Mouse (Mus musculus): ENCODE results near the gene Pygo1. TPM values are rescaled to one million over a fixed set of nuclear protein-coding genes. Genes with fewer than 3 reads are reported as not detected.
A peak's percentile ranks its signal among the peaks of the same experiment; 100 is the strongest.

Gene Pygo1
- 1.5 and 1.7 TPM in 2 replicates for polyA plus RNA-seq (2015; fragmentation: Nextera tagmentation; extraction: Ambion mirVana)

DNA sequence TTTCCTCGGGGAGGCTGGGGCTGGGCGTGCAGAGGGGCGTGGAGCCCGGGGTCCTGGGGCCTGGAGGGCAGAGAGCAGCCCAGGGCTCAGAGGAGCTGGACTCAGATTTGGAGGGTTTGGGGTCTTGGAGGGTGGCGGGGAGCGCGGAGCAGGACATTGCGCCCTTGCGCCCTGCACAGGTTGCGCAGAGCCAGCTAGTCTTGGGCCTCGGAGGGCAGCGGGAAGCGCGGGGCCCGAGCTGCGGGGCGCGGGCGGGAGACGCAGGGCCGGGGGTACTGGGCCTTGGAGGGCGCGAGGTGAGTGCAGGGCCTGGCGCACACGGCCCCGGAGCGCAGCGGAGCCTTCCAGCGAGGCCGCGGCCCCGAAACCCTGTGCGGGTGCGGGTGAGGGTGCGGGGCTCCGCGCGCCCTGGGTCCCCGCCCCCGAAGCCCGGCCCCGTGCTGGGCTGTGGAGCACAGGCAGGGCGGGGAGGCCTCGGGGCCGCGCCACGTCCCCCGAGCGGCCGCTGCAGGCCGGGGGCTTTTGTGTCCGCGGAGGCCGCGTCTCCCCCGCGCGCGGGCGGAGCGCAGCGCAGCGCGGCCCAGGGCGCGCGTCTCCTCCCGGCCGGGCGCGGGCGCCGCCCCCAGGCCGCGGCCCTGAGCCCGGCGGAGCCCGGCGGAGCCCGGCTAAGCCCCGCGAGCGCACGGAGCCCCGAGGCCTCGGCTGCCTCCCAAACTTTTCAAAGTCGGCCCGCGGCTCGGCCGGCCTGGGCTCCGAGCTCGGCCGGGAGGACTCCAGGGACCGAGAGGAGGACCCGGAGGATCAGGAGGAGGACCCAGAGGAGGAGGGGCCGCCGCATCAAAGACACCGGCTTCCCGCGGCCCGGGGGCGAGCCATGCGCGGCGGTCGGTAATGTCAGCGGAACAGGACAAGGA lies at the start of gene Pygo1:
Pygo1 (plus strand) TSS at position 625 of the 914 bp plus-strand sequence.
- H3K36me3 ChIP-seq (ENCODE audit: control insufficient read depth, insufficient read depth, low read length), result no peaks in the 10 kb centered on the region
- peak within 1 kb of the TSS; percentile 92 for H3K4me2 ChIP-seq (ENCODE audit: low read depth, low read length)
- no peaks in the 10 kb centered on the region for H3K9me3 ChIP-seq (ENCODE audit: control insufficient read depth, low read length)
- H3K27me3 ChIP-seq (replicated peaks; ENCODE audit: control insufficient read depth, insufficient read depth, low read length), result peaks cover 5% of the 10 kb centered on the region; the same call in 1 of the 2 replicates
- WGBS, result under 1% methylated on average over 92 of the region's 108 CpGs
- peak within 1 kb of the TSS; percentile 75 for H3K4me3 ChIP-seq (ENCODE audit: low read length)
- H3K9ac ChIP-seq (ENCODE audit: low read depth, low read length), result peak within 1 kb of the TSS; percentile 85
- H3K27ac ChIP-seq (ENCODE audit: low read length), result peak within 1 kb of the TSS; percentile 80
- H3K4me1 ChIP-seq (ENCODE audit: control insufficient read depth, insufficient read depth, low read length), result peaks cover 9% of the 10 kb centered on the region; the same call in 1 of the 2 replicates
- ATAC-seq, result peak; percentile 89

DNA sequence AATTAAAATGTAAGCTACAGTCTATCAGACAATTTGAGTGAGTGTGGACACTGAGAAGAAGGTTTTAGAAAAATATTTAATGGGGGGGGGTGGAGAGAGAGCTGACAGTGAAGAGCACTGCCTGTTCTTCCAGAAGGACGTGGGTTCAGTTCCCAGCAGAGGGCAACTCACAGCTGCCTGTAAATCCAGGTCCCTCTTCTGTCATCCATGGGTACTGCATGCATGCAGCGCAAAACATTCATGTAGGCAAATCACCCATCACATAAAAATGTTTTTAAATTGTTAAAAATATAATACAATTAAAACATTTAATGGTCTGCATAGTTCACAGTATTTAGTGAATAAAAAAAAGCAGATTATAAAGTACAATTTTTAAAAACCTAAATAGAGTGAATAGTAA lies 49.6 kb upstream of the Pygo1 start:
- Histone ChIP-seq H3K4me1 (ENCODE audit: control insufficient read depth, insufficient read depth, low read length) (peaks cover 27% of the 10 kb centered on the region), H3K4me2 (ENCODE audit: low read depth, low read length) (no peak overlapping the region), H3K9me3 (ENCODE audit: control insufficient read depth, low read length) (no peaks in the 10 kb centered on the region), H3K27me3 (replicated peaks; ENCODE audit: control insufficient read depth, insufficient read depth, low read length) (no peaks in the 10 kb centered on the region), H3K27ac (ENCODE audit: low read length) (no peak overlapping the region), H3K9ac (ENCODE audit: low read depth, low read length) (no peak overlapping the region), H3K36me3 (ENCODE audit: control insufficient read depth, insufficient read depth, low read length) (no peaks in the 10 kb centered on the region), H3K4me3 (ENCODE audit: low read length) (no peak overlapping the region)
- no peak for ATAC-seq
- 84% methylated on average over 2 of the region's 2 CpGs for WGBS

DNA sequence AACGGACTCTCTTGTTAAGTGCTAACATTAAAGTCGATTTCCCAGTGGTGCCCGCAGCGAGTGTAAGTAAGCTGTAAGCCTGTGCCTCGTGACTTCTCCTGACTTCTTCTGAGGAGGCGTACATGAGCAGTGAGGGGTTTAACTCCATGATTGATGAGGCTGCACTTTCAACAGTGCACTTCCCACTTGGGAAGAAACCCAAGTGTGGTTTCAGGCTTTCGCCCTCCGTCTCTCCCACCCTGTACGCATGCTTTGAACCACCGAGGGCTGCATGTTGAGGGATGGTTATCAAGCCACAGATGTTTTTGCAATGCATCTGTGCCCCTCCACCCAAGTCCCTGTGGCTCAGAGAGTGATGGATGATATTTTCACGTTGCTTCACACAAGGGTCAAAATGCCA lies 47.5 kb upstream of the Pygo1 start:
- no peaks in the 10 kb centered on the region for H3K36me3 ChIP-seq (ENCODE audit: control insufficient read depth, insufficient read depth, low read length)
- ATAC-seq, result no peak
- no peak overlapping the region for H3K9ac ChIP-seq (ENCODE audit: low read depth, low read length)
- H3K4me3 ChIP-seq (ENCODE audit: low read length), result no peak overlapping the region
- H3K9me3 ChIP-seq (ENCODE audit: control insufficient read depth, low read length), result no peaks in the 10 kb centered on the region
- H3K4me1 ChIP-seq (ENCODE audit: control insufficient read depth, insufficient read depth, low read length), result peaks cover 21% of the 10 kb centered on the region
- H3K27ac ChIP-seq (ENCODE audit: low read length), result 0 out of 2 replicates have a peak overlapping the region, but pooled peaks have one; percentile 2
- no peak overlapping the region for H3K4me2 ChIP-seq (ENCODE audit: low read depth, low read length)
- no peaks in the 10 kb centered on the region for H3K27me3 ChIP-seq (replicated peaks; ENCODE audit: control insufficient read depth, insufficient read depth, low read length)
- 28% methylated on average over 11 of the region's 11 CpGs for WGBS

DNA sequence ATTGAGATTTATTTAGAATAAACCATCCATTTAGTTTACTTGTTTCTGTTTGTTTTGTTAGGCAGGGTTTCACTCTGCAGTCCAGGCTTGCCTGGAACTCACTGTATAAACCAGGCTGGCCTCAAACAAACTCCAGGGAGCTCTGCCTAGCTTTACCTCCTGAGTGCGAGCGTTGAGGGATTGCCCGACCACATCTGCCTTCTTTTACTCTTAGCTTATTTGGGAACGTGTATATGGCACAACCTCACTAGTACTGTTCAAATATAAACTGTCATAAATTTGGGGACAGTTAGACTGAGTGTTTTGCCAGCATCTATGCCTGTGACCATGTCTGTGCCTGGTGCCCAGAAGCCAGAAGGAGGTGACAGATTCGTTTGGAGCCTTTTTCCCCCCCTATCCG lies 46.8 kb upstream of the Pygo1 start:
- Histone ChIP-seq H3K9ac (ENCODE audit: low read depth, low read length) (no peak overlapping the region), H3K4me1 (ENCODE audit: control insufficient read depth, insufficient read depth, low read length) (peaks cover 21% of the 10 kb centered on the region), H3K9me3 (ENCODE audit: control insufficient read depth, low read length) (no peaks in the 10 kb centered on the region), H3K4me3 (ENCODE audit: low read length) (no peak overlapping the region), H3K36me3 (ENCODE audit: control insufficient read depth, insufficient read depth, low read length) (no peaks in the 10 kb centered on the region), H3K27ac (ENCODE audit: low read length) (no peak overlapping the region), H3K27me3 (replicated peaks; ENCODE audit: control insufficient read depth, insufficient read depth, low read length) (no peaks in the 10 kb centered on the region), H3K4me2 (ENCODE audit: low read depth, low read length) (no peak overlapping the region)
- no peak for ATAC-seq
- WGBS, result 36% methylated on average over 6 of the region's 6 CpGs

DNA sequence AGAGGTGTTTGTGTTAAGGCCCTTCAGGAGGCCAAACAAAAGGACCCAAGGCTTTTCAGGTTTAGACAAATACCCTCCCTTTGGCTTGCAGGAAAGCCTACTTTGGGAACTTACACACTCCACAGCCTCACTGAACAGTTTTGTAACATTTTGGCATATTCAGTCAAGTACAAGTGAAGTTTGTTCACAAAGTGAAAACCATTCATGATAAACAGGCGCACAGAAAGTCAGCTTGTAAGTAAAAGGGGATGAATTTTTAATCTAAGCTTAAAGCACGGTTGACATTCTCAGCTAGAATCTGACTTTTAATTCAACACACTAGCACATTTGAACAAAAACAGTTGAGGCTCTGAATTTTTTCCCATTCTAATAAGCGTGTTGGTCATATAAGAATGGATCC lies 45.8 kb upstream of the Pygo1 start:
- no peak for ATAC-seq
- Histone ChIP-seq H3K9me3 (ENCODE audit: control insufficient read depth, low read length) (no peaks in the 10 kb centered on the region), H3K4me3 (ENCODE audit: low read length) (no peak overlapping the region), H3K9ac (ENCODE audit: low read depth, low read length) (no peak overlapping the region), H3K36me3 (ENCODE audit: control insufficient read depth, insufficient read depth, low read length) (no peaks in the 10 kb centered on the region), H3K4me2 (ENCODE audit: low read depth, low read length) (no peak overlapping the region), H3K27ac (ENCODE audit: low read length) (no peak overlapping the region), H3K4me1 (ENCODE audit: control insufficient read depth, insufficient read depth, low read length) (peaks cover 21% of the 10 kb centered on the region), H3K27me3 (replicated peaks; ENCODE audit: control insufficient read depth, insufficient read depth, low read length) (no peaks in the 10 kb centered on the region)
- WGBS, result 79% methylated on average over 3 of the region's 3 CpGs

DNA sequence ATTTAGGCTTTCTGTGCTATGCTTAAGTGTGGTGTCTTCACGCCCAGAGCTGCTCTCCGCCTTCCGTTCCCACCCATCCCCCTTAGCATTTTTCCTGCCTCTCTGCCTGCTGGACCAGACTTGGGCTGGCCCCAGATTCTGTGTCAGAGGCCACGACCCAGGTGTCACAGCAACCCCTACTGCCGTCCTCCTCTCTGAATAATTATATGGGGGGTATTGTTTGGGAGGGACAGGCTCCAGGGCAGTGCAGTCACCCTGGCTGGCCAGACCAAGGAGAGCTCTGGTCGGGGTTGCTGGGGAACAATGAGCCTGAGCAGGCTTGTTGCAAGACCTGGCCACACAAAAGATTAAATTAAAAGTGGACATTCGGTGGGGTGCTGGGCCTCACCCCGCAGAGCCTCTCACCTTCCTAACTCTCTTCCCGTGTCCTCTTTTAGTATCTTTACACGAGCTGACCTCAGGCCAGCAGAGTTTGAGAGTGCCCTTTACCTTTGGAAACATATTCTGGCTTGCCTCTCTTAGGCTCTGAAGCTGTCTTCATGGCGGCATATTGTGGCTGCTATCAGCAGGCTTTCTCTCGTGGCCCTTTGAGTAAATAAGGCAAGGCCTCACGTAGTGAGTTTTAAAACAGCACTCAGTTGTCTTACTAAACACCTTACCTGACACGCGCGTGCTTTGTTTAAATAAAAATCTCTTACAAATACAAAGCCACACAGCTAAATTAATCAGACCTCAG lies 45.1 kb upstream of the Pygo1 start:
- 29% methylated on average over 16 of the region's 16 CpGs for WGBS
- peak; percentile 31; the same call in 1 of the 2 replicates for ATAC-seq
- 0 out of 2 replicates have a peak overlapping the region, but pooled peaks have one; percentile 14 for H3K27ac ChIP-seq (ENCODE audit: low read length)
- no peak overlapping the region for H3K4me2 ChIP-seq (ENCODE audit: low read depth, low read length)
- H3K36me3 ChIP-seq (ENCODE audit: control insufficient read depth, insufficient read depth, low read length), result no peaks in the 10 kb centered on the region
- no peaks in the 10 kb centered on the region for H3K9me3 ChIP-seq (ENCODE audit: control insufficient read depth, low read length)
- H3K4me1 ChIP-seq (ENCODE audit: control insufficient read depth, insufficient read depth, low read length), result peaks cover 21% of the 10 kb centered on the region
- H3K4me3 ChIP-seq (ENCODE audit: low read length), result no peak overlapping the region
- no peaks in the 10 kb centered on the region for H3K27me3 ChIP-seq (replicated peaks; ENCODE audit: control insufficient read depth, insufficient read depth, low read length)
- no peak overlapping the region for H3K9ac ChIP-seq (ENCODE audit: low read depth, low read length)

DNA sequence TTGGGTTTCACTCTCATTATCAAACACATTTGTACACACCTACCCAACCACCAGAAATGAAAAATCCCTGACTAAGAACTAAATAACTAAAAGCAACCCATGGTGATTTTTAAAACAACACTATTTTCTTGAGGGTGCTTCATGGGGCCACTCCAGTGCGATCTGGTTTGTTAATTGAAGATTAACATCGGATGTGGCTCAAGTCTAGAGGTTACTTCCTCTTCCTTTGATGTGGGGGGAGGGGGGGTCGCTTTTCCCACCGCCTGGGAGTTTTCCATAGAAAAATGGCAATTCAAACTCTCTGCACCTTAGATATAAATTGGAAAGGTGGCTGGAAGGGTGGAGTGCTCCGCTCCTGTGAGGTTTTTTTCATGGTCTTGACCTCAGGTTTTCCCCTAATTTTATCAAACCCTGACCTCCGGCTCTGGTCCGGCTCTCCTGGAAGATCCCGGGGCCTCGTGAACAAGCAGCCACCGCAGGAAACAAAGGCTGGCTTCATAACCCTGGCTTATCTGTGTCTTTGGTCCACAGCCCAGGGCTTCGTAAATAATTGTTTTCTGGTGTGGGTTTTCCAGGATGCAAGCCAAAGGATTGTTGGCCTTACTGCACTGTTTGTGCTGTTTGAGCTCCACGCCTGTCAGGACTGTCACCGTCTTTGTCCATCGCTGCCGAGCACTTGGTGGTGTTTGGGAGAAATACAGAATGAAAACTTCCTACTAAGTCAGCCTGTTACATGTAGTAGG lies 44.2 kb upstream of the Pygo1 start:
- Histone ChIP-seq H3K9ac (ENCODE audit: low read depth, low read length) (no peak overlapping the region), H3K4me1 (ENCODE audit: control insufficient read depth, insufficient read depth, low read length) (peaks cover 21% of the 10 kb centered on the region), H3K4me3 (ENCODE audit: low read length) (no peak overlapping the region), H3K36me3 (ENCODE audit: control insufficient read depth, insufficient read depth, low read length) (no peaks in the 10 kb centered on the region), H3K4me2 (ENCODE audit: low read depth, low read length) (no peak overlapping the region), H3K9me3 (ENCODE audit: control insufficient read depth, low read length) (no peaks in the 10 kb centered on the region), H3K27me3 (replicated peaks; ENCODE audit: control insufficient read depth, insufficient read depth, low read length) (no peaks in the 10 kb centered on the region), H3K27ac (ENCODE audit: low read length) (0 out of 2 replicates have a peak overlapping the region, but pooled peaks have one; percentile 14)
- WGBS, result 26% methylated on average over 15 of the region's 15 CpGs
- ATAC-seq, result 0 out of 2 replicates have a peak, but pooled peaks have one; percentile 41

DNA sequence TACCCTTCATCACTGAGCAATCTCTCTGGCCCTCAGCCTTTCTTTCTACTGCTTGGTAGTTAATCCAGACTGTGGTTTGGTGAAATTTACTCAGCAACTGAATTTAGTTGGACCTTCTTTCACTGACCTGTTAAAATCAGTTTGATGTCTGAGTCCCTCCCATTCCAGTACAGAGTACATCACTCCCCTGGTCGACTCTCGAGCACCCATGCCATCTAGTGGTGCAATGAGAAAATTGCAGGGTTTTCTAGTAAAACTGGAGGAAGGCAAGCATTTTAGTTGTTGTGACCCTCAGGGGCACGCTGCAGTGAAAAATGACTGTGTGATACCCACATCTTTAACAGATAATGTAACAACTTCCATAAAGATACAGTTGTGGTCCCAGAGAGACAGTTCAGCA lies 41.5 kb upstream of the Pygo1 start:
- Histone ChIP-seq H3K9ac (ENCODE audit: low read depth, low read length) (no peak overlapping the region), H3K4me1 (ENCODE audit: control insufficient read depth, insufficient read depth, low read length) (peaks cover 18% of the 10 kb centered on the region), H3K27me3 (replicated peaks; ENCODE audit: control insufficient read depth, insufficient read depth, low read length) (no peaks in the 10 kb centered on the region), H3K27ac (ENCODE audit: low read length) (no peak overlapping the region), H3K4me3 (ENCODE audit: low read length) (no peak overlapping the region), H3K4me2 (ENCODE audit: low read depth, low read length) (no peak overlapping the region), H3K36me3 (ENCODE audit: control insufficient read depth, insufficient read depth, low read length) (no peaks in the 10 kb centered on the region), H3K9me3 (ENCODE audit: control insufficient read depth, low read length) (no peaks in the 10 kb centered on the region)
- ATAC-seq, result peak; percentile 60
- WGBS, result 12% methylated on average over 3 of the region's 3 CpGs

DNA sequence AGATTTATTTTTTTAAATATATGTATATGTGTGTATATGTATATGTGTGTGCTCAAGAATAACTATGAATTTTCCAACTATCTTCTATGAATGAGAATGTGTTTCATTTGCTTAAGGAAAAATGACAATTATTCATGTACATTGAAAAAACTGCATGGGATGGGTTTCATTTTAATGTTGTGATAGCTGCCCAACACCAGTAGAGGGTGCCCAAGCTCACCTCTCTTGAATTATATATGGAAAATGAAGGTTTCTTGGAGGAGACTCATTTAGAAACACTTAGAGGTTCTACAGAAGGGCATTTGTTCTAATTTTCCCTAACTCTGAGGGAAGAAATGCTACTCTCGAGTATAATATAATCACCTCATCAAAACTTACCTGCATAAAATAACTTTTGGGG lies 35.7 kb upstream of the Pygo1 start:
- H3K9me3 ChIP-seq (ENCODE audit: control insufficient read depth, low read length), result no peaks in the 10 kb centered on the region
- no peak for ATAC-seq
- no peak overlapping the region for H3K27ac ChIP-seq (ENCODE audit: low read length)
- H3K9ac ChIP-seq (ENCODE audit: low read depth, low read length), result no peak overlapping the region
- H3K4me1 ChIP-seq (ENCODE audit: control insufficient read depth, insufficient read depth, low read length), result no peaks in the 10 kb centered on the region
- H3K27me3 ChIP-seq (replicated peaks; ENCODE audit: control insufficient read depth, insufficient read depth, low read length), result no peaks in the 10 kb centered on the region
- WGBS, result 77% methylated on average over 1 of the region's 1 CpGs
- H3K36me3 ChIP-seq (ENCODE audit: control insufficient read depth, insufficient read depth, low read length), result no peaks in the 10 kb centered on the region
- no peak overlapping the region for H3K4me3 ChIP-seq (ENCODE audit: low read length)
- H3K4me2 ChIP-seq (ENCODE audit: low read depth, low read length), result no peak overlapping the region

Measured in intestine, embryonic 16.5 days (tissue).